Mouse (Mus musculus) gastrocnemius, adult 18-20 months (tissue): ENCODE measurements at regions not wholly inside any gene's neighbourhood (a gene's known extent, or its start where the extent isn't known, plus 50 kb on each side); places are given as distances from the start of the nearest gene placed in this dataset.

Source experiments
- DNase-seq: peaks from one replicate; pipeline ENCODE4 v3.0.0; 2021; ENCODE audit warnings: low spot score

DNA sequence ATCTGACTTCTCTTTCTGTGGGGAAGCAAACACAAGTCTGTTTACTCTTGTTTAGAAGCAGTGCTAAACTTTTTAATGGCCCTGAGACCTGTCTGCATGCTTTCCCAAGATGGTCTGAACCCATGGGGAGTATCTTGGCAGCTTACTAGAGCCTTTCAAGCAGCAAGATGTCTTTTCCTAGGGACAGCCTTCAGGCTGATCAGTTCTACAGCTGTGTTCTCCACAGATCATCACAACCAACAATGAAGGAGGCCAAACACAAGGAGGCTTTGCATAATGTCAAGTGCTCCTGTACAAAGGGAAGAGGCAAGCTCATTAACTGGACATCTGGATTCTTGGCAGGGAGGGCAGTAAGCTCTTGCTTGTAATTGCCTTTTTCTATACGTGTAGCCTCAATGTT is 641.0 kb downstream of the Nedd1 start:
- DNase-seq: peak; percentile 5

DNA sequence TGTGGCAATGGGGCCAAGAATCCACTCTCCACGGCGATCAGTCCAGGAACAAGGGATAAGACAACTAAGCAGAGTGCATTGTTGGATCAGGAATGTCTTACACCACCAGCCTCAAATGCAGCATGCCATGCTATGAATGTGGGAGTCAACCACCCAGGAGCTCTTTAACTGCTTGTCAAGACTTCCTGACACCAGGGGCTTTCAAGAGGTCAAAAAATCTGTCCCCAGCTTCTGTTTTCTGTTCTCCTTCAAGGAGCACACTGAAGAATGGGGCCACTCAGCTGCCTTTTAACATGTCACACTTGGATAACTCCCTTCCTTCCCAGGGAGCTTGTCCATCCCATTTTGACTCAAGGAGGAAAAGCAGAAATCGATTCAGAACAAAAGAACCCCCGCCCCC is 642.8 kb downstream of the Nedd1 start:
- DNase-seq: no peak

DNA sequence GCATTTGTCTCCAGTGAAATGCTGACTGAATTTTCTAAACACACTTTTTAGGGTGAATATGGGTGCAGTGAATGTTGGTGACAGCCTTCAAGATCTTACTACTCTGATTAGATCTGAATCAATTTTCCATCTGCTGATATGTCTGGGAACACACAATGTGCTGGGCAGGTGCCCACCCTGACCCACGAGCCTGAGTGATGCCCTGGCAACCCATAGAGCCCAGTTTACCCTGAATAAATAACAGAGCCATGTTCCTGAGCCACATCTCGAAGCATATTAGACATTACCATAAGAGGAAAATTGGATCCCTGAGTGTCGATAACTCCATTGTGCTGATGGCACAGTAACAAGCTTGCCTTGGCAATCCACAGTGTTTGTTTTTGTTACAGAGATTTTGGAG is 644.9 kb downstream of the Nedd1 start:
- no peak for DNase-seq

DNA sequence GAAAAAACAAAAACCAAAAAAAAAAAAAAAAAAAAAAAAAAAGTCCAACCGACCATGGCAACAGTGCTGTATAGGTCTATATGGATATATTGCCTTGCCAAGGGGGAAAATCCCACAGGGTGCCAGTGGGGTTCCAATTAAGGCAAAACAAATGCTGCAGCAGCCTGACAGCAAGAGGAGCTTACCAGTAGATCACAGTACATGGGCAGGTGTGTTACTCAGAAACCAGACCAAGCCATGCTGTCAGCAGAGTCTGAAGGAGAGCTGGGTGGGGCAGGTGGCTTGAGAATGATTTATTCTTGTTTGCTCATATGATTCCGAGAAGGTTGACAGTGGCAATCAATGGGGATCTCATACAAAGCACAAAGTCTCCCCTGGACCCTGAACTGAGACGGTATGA is 645.5 kb downstream of the Nedd1 start:
- DNase-seq: no peak

DNA sequence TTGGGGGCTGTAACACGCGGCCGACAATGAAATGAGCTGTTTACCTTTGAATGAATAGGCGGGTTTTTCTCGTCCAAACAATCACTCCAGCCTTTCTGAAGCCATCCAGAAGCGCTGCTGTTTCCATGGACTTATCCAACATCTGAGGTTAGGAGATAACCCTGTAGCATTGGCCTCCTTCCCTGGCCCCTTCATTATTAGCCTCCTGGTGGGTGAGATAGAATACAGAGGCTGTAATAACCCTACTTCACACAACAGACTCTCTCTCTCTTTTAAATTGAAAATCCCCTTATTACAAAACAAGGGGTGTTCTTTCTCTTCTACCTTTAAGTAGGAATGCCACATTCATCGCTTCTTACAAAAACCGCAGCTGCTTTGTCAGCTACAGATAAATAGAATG is 646.8 kb downstream of the Nedd1 start:
- DNase-seq: no peak

DNA sequence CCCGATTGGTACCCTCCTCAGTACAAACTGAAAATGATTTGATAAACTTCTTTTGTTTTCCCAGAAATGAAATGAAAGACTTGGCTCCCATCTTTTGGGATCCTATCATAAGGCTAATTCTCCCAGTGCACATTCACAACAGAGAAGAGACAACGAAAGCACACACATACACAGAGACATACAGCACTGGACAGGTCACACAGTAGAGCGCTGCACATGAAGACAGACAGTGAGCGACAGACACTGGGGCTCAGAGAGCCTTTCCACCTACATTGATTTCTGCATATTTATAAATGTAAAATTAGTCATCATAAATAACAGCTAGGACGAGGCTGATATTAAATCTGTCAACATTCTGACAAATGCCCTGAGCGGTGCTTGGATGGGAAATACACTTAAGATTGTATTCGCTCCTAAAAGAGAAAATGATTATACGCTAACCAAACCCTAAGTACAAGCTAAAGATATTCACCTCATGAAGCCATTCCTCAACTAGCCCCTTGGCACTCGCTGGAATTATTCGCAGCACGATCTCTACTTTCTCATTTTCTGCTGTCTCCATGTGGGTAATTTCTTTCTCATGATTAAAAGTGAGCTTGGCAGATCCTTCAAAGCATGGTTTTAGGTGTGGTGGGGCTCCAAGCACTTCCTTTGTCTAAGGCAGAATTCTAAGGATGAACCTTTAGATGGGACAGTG is 647.4 kb downstream of the Nedd1 start:
- no peak for DNase-seq

DNA sequence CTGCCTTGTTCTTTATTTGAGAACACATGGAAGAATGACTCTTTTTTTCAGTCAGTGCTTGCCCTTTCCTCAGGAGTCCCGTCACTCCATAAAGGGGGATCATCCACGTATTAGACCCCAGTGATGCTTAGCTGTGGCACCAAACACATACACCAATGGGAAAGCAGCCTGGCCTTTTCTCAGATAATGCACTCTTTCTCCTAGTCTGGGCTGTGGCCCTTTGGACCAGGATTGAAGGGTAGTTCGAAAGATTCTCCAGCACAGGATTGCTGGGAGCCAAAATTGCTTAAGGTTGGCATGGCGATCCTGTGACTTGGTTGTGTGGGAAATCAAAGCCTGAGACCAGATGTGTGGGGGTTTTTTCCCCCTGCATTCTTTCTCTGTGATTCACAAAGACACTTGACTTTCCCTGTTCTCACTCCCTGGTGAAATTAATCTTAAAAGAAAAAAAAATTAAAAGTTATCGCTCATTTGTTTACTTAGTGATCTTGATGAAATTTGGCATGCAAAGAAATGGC is 648.3 kb downstream of the Nedd1 start:
- no peak for DNase-seq

DNA sequence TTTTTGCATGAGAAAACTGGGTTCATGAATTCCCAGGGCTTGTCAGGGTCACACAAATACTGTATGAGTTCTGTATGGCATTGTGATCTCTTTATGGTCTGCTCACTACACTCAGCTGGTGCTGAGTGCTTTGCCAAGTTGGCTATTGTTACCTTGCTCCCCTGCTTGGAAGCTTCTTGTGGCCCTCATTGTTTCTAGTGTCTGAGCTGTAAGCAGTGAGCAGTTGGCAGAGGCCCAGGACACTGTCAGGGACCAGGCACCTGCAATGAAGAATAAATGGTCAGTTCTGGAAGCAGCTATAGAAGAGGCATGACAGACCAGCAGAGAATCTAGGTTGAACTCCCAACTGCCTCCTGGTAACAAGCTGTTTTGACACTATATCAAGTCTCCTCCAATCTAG is 677.4 kb downstream of the Nedd1 start:
- no peak for DNase-seq

DNA sequence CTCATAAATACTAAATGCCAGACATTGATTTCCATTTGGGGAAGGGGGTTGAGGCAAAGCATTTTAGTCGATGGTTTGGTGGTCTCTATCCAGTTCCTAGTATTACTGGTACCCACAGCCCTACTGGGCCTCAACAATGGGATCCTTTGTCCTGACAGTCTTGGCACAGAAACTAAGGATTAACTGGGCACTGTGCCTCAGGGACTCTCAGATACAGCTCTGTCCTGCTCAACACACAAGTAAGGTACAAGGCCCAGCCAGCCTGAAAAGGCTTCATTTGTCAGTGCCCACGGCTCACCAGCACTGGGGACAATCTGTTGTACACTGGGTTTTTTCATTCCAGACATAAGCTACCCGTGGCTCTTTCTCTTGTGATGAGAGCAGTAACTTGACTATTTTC is 686.0 kb downstream of the Nedd1 start:
- no peak for DNase-seq

DNA sequence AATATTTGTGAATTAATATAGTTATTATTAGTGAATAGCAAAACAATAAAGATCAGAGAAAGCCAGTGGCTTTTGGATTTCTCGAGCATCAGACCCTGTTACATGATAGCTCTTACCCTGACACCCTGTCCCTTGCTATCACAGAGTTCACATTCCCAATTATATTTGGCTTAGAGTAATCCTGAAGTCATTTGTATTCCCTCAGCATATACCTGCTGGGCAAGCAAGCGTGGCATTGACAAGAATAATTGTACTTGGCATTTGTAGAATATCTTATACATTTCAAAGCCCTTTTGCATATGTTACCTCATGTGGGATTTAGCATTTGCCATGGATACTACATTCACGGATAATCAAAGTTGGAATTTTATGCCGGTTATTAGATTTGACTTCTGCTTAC is 692.0 kb downstream of the Nedd1 start:
- DNase-seq: no peak

DNA sequence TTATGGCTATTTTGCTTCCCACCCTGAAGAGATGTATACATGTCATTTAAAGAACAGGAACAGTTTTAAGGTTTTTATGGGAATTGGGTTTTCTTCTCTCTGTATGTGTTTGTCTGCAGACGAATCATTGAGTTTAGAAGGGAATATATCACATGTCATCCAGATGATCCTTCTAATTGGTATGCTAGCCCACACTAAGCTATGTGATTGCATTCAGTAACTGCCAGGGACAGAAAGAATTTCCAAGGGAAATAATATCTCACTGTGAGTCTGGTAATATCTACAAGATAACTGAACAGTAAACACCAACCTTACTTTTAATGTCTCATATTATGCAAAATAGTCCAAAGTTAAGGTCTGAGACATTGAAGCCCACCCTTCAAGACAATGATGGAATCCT is 698.0 kb downstream of the Nedd1 start:
- no peak for DNase-seq

DNA sequence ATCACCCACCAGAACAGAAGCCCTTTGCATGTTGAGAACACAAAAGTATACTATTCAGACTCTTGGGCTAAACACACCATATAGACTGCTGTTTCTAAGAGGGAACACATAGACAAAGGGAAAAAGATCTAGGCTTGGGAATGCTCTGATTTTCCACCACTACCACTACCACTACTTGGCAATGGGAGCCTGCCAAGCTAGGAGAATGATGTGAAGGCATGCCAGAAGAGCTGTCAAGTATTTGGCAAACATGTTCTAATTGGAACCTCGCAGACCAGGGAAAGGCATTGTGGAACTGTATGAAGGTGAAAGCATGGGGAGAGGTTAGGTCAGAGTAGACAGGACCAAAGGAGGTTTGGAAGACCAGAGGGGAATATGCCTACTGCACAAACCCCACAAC is 701.2 kb downstream of the Nedd1 start:
- DNase-seq: no peak

DNA sequence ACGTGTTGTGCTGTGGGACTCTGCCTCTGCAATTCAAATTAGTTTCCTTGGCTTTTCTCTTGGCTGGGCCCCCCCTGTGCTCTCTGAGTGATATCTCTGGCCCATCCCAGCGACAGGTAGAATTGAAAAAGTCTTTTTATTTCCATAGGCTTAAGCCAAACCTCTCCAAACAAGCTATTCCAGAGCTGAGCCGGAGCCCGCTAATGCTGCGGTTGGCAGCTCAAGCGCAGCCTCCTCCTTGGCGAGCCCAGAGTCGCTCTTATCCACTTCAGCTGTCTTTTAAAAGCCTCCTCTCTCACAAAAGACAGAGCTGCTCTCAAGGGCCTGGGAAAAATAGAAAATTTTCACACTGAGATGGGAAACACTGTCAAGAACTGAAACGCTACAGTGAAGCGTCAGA is 712.7 kb downstream of the Nedd1 start:
- DNase-seq: no peak

DNA sequence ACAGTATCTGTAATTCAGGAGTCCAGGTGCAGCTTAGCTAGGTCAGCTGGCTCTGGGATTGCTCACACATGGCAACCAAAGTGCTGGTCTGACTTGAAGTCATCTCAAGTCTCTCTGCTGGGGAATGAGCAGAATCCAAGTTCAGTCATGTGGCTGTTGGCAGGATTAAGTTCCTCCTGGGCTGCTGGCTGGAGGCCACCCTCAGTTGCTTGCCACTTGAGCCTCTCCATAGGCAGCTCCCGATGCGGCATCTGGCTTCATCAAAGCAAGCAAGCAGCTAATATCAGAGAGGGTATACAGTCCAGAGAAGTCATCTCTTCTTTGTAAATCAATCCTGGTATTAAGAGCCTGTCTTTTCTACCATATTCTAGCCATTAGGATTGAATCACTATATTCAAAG is 714.3 kb downstream of the Nedd1 start:
- DNase-seq: peak; percentile 76

DNA sequence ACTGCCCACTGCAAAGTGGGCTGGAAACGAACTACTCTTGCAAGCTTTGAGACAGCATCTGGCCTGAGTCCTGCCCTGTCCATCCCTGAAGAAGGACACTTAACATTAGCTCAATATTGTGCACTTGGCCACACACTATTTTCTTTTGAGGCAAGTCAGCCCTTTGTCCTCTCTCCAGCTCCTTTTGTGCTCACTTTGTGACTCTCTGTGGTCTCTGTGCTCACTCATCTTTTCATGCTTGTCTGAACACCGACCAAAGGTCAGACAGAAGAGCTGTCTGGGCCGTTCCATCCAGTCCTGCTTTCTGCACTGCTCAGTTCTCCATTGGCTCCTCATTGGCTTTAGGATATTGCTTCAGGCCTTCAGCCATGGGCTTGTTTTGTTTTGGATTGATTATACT is 715.8 kb downstream of the Nedd1 start:
- DNase-seq: no peak

DNA sequence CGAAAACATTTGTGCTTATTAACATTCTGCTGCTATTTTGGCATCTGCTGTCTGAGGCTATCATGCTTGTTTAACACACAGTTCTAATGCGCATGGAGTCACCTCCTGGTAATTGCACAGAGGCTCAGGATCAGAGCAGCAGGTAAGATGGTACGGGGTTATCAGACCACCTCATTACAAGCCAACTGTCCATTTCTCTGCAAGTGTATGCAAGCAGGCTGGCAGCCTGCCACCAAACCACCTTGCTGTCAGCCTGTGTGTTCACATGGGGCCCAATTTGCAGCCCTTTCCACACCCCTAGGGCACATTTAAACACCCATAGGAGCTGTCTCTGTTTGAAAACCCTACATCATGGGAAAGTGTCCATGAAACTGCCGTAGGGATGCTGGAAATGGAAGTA is 731.2 kb downstream of the Nedd1 start:
- no peak for DNase-seq

DNA sequence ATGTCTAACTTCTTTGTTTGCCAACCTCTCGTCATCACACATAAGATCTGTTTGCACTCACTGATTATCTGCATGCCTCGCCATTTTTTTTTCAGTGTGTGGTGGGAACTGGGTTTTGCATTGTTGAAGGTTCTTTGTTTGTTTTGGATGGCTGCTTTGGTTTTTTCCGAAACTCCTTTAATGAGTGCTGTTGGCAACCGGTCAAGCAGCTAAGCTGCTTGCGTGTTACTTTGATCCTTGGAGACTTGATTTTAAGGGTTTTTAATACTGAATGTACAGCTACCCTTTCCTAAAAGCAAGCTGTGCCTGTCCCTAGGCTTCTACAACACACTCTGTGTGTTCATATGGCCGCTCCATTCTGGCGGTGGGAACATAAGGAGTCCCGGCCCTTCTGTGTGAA is 733.9 kb downstream of the Nedd1 start:
- DNase-seq: no peak

DNA sequence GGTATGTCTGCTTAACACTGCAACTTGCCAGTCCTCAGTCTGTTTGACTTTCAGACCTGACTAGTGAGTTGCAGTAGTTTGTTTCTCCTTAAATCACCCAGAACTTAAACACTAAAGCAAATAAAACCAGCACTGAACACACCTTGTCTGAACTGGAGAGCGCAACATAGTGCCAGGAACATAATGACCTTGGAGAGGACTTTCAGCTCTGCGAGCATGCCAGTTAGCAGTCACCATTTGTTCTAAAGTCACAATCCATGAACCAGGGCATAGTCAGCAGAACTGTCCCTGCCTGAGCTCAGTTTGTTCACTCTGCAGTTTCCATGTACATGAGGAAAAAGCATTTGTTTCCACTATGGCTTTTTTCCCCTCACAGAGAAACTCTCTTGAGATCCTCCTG is 742.4 kb downstream of the Nedd1 start:
- no peak for DNase-seq

DNA sequence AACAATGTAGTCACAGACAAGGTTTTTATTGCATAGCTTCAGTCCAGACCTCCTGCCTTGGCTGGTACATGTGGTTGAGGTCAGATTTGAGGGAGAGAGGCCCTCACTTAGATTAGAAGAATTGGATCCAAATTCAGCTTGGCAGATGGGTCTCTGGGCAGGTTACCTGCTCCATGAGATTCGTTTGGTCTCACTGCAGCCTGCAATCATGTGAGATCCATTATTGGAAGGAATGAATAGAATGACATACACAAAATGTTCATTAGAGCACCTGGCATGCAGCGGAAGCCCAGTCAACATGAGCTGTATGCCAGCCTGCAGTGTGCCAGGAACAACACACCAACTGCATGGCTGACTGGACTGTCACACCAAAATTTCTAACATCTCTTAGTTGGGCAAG is 750.3 kb downstream of the Nedd1 start:
- no peak for DNase-seq

DNA sequence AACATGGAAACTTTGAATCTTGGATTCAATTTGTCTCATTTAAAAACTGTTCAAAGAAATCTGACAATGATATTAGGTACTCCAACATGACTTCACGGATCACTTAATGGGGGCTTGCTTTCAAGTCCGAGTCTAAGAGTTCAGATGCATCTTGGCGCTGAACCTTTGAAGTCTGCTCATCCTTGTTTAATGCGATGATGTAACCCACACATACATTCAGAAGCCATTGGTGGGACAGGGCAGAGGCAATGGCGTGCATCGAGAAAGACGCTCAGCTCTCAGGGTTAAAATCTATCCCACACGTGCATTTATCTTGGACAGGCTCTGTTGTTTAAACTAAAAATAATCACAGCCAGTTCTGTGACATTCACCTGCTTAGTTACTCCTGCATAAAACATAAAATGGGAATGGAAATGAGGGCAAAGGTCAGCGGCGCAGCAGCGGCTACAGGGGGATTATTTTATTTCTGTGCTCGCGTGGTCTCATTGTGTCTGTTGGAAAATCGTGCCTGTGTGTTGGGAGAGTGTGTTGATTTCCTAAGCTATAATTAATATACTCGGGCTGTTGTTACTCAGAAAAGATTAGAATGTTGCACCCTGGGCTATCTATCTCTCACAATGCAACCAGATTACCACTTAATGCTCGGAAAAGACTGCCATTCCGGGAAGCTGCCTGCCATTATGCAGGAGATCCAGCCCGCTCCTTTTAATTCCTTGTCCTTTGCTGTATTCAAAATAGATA is 754.5 kb downstream of the Nedd1 start:
- no peak for DNase-seq

DNA sequence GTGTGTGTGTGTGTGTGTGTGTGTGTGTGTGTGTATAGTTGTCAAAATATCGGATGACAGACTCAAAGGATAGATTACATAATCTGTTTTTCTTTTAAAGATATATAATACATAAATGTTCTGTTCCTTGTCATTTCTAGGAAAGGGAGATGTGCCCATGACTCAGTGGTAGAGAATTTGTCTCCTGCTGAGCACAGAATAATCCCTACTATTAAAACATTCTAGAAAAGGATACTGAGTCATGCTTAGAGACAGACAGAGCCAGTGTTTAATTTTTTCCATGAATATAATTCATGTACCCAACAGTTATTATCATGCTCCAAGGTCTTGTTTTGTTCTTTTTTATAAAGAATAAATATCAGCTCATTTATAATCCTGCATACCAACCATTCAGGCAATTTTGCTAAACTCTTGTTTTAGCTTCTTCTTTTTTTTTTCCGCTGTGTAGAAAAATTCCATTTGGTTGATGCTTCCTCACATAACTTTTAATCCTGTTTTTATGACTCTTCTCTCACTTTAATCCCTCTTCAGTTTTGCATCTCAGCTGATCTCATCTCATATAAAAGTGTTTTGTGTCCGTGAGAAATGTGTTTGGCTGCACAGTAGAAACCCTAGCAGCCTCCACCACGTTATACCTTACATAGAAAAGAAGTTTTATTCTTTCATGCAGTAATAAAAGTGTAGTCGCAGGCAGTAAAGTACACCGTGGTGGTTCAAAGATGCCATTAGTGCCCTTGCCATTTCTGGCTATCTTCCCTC is 762.3 kb downstream of the Nedd1 start:
- no peak for DNase-seq

DNA sequence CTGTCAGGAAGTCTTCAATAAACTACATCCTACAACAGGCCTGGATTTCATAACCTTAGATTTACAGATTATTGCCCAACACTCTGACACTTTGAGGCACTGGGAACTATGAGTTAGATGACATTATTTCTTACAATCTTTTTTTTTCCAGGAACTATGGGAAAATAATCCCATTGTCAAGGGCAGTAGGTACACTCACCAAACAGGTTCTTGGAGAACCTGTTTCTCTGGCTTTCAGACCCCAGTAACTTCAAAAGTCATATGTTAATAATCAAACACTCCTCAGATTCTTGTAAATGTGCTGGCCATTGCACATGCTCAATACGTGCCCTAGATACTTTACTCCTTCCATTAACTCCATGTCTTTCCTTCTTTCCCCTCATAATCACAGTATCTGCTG is 769.1 kb downstream of the Nedd1 start:
- no peak for DNase-seq

DNA sequence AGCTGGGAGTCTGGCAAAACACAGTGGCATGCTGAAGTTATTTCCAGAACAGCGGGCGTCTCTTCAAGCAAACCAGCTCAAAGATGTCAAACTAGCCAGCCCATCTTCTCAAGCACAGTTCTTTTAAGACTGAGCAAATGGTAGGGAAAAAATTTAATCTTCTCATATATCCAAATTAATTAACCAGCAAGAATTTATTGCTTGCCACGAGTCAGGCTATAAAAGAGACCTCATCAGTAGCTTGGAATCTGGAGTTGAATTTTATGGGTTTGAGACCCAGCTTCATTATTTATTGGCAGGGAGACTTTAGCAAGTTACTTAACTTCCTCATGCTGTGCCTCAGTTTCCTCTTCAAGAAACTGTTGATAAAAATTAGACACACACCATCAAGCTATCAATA is 742.5 kb upstream of the Tmpo start:
- DNase-seq: no peak
